In the genomic region with DNA sequence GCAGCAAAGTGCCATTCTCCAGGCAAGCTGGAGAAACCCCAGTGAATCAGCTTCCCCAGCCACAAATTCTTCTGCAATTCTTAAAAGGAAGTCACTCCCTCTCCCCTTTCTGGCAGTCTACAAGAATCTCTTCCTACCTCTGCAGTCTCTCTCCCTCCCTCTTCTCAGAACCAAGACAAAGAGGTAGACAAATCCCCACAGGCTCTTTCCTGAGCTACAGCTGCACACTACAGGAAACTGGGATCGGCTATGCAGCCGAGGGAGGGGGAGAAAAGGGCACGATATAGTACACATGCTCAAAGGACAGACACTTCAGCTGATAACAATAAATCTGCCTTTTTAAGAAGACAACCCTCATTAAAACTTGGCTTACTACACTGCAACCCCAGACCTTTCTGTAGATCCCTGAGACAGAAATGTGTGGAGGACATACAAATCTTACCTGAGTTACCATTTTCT, we compare ENCODE assay signal across 8 mouse cellular contexts.
DNase-seq lines count a peak whose midpoint lies in the region; ATAC-seq lines count a peak whose summit lies in the region.

No protein-coding gene starts in this region.

- ATAC-seq in heart, embryonic 12.5 days (ENCODE audit: insufficient number of reproducible peaks, low FRiP score), result peak; percentile 59

- peak overlapping the region; percentile 40 for H3K27ac ChIP-seq in brown adipose tissue, adult 24 weeks (replicated peaks; ENCODE audit: low read depth, low read length)
- H3K27ac ChIP-seq in heart, embryonic 12.5 days (ENCODE audit: poor library complexity, severe bottlenecking), result peak overlapping the region; percentile 98

- peak; percentile 27 to 53 for DNase-seq in left cerebral cortex, postnatal 14 days (ENCODE audit: low spot score in 2 of 2)
- DNase-seq in left cerebral cortex, postnatal 10 days (ENCODE audit: extremely low spot score in 1 of 2, low spot score in 2 of 2), result no peak
- peak; percentile 31 for DNase-seq in left cerebral cortex, postnatal 4 days
- peak; percentile 46 for DNase-seq in neural tube, embryonic 10.5 days (ENCODE audit: extremely low spot score, low spot score)
- DNase-seq in urinary bladder, adult 18-20 months (ENCODE audit: low spot score in 2 of 2), result no peak
- no peak for DNase-seq in thymus, adult 18-20 months

- H3K36me3 ChIP-seq in heart, embryonic 12.5 days, result no peaks in the 10 kb centered on the region

- no peaks in the 10 kb centered on the region for H3K27me3 ChIP-seq in heart, embryonic 12.5 days (replicated peaks)

- intact Hi-C loops in left cerebral cortex, postnatal 14 days (cut with DNase I), result loop anchor here (5.0 to 10.0 kb wide), 2 partner anchors 69 to 212 kb away; no protein-coding TSS in a partner anchor
- intact Hi-C loops in left cerebral cortex, postnatal 10 days (cut with DNase I), result no loop called here
- intact Hi-C loops in left cerebral cortex, postnatal 4 days (cut with DNase I), result no loop called here

- peak overlapping the region; percentile 86 for H3K9ac ChIP-seq in heart, embryonic 12.5 days

- no peaks in the 10 kb centered on the region for H3K9me3 ChIP-seq in heart, embryonic 12.5 days (replicated peaks)

- WGBS in heart, embryonic 12.5 days, result 0% methylated on average over 3 of the region's 3 CpGs

- H3K4me1 ChIP-seq in brown adipose tissue, adult 24 weeks (ENCODE audit: control insufficient read depth, insufficient read depth, insufficient read length, low read length), result peaks cover 16% of the 10 kb centered on the region
- peaks cover 58% of the 10 kb centered on the region for H3K4me1 ChIP-seq in heart, embryonic 12.5 days (replicated peaks)

- peak overlapping the region; percentile 61 for H3K4me3 ChIP-seq in brown adipose tissue, adult 24 weeks (ENCODE audit: insufficient read depth, low read depth, low read length)
- peak overlapping the region; percentile 68 for H3K4me3 ChIP-seq in heart, embryonic 12.5 days

- H3K4me2 ChIP-seq in heart, embryonic 12.5 days, result peak overlapping the region; percentile 88

Comparison
In these comparisons a context has a peak if more than half of its experiments do, and no peak if none do; other contexts are left out.
1. DNase-seq: peak in left cerebral cortex, postnatal 14 days (2 of 2), left cerebral cortex, postnatal 4 days (single experiment) and neural tube, embryonic 10.5 days (single experiment); none in left cerebral cortex, postnatal 10 days (0 of 2), urinary bladder, adult 18-20 months (0 of 2) and thymus, adult 18-20 months (0 of 2).